Mouse (Mus musculus) neural tube, postnatal 0 days (tissue): ENCODE measurements around the gene Map2k6. TPM values are rescaled to one million over a fixed set of nuclear protein-coding genes. Genes with fewer than 3 reads are reported as not detected.

Source experiments
- polyA plus RNA-seq: library from polyadenylated mRNA; unstranded; fragments of >200 nt; fragmentation: Nextera tagmentation; extraction: Ambion mirVana; gene quantifications from 2 replicates; pipeline ENCODE4 v1.2.1, GENCODE M21; 2015

The Map2k6 gene
- polyA plus RNA-seq: 8.3 and 9.0 TPM in 2 replicates

GRCm38 (mm10) chr11:110398553-110399239 is at the start of gene Map2k6:
Map2k6 (plus strand) TSS chr11:110399122.

Other genes with a start within 250 kb of the Map2k6 start
- 2.5 and 3.1 TPM in 2 replicates for gene Abca9, start 230.9 kb upstream of the Map2k6 start, polyA plus RNA-seq
- 0.70 and 0.87 TPM in 2 replicates for gene Abca6, start 147.3 kb upstream of the Map2k6 start, polyA plus RNA-seq
- 14.4 and 15.8 TPM in 2 replicates for gene Abca5, start 61.4 kb upstream of the Map2k6 start, polyA plus RNA-seq